Mouse (Mus musculus) thymus, adult 2 months (tissue): ENCODE measurements at regions not wholly inside any gene's neighbourhood (a gene's known extent, or its start where the extent isn't known, plus 50 kb on each side); places are given as distances from the start of the nearest gene placed in this dataset.
"Not testable (repeated sequence)": the region's sequence is repeated elsewhere in the genome, so short reads cannot be mapped to it uniquely, and the experiment has no call there.

Experiments
- CTCF ChIP-seq: fragments of 200-500 bp; IDR thresholded peaks from 2 replicates; pipeline ENCODE4 v1.5.1; 2012; ENCODE audit warnings: mild to moderate bottlenecking, control low read depth, low read length, moderate library complexity, borderline replicate concordance; ENCODE audit not compliant: control insufficient read depth, poor library complexity, insufficient read depth; ENCODE audit errors: extremely low read depth
- POLR2A ChIP-seq: fragments of 200-500 bp; IDR thresholded peaks from 2 replicates; pipeline ENCODE4 v1.6.1; 2012; ENCODE audit warnings: mild to moderate bottlenecking, low read length, control low read depth, moderate library complexity; ENCODE audit not compliant: control insufficient read depth, poor library complexity, insufficient read depth; ENCODE audit errors: extremely low read depth

- not testable (repeated sequence) for TF ChIP-seq CTCF, POLR2A
These were observed 392.5 kb upstream of the Cntn5 start for GRCm38 (mm10) chr9:11297116-11297515.
